Mouse (Mus musculus) forebrain, embryonic 16.5 days (tissue): ENCODE measurements around the gene Mtmr11. TPM values are rescaled to one million over a fixed set of nuclear protein-coding genes. Genes with fewer than 3 reads are reported as not detected.

Source experiments
- ATAC-seq: fragments of 200-750 bp; cut with Nextera tagmentation; 2 replicates; pipeline ENCODE4 v1.8.0; 2017; ENCODE audit warnings: mild to moderate bottlenecking, moderate library complexity
- H3K27ac ChIP-seq: fragments of 300-500 bp; sonication (generic); 2 replicates; pipeline ENCODE4 v1.5.1; 2014; ENCODE audit warnings: low read length, control low read depth
- H3K27me3 ChIP-seq: fragments of 300-500 bp; sonication (generic); replicated peaks from 2 replicates; pipeline ENCODE4 v1.6.1; 2014; ENCODE audit warnings: low read length; ENCODE audit not compliant: control insufficient read depth, insufficient read depth
- H3K36me3 ChIP-seq: fragments of 300-500 bp; sonication (generic); 2 replicates; pipeline ENCODE4 v1.6.1; 2014; ENCODE audit not compliant: control insufficient read depth, insufficient read depth
- H3K4me1 ChIP-seq: fragments of 300-500 bp; sonication (generic); replicated peaks from 2 replicates; pipeline ENCODE4 v1.6.1; 2014; ENCODE audit warnings: low read length; ENCODE audit not compliant: control insufficient read depth, insufficient read depth
- H3K4me2 ChIP-seq: fragments of 300-500 bp; sonication (generic); 2 replicates; pipeline ENCODE4 v1.6.1; 2014; ENCODE audit warnings: mild to moderate bottlenecking, low read length, control low read depth
- H3K4me3 ChIP-seq: fragments of 300-500 bp; sonication (generic); replicated peaks from 2 replicates; pipeline ENCODE4 v1.5.1; 2014; ENCODE audit warnings: mild to moderate bottlenecking, low read length, control low read depth
- H3K9ac ChIP-seq: fragments of 300-500 bp; sonication (generic); replicated peaks from 2 replicates; pipeline ENCODE4 v1.6.1; 2014; ENCODE audit warnings: low read depth, low read length, control low read depth
- H3K9me3 ChIP-seq: fragments of 300-500 bp; sonication (generic); 2 replicates; pipeline ENCODE4 v1.6.1; 2016; ENCODE audit warnings: low read length; ENCODE audit not compliant: control insufficient read depth
- WGBS: fragments of 180-500 bp; shearing (Covaris S2); extraction: QIAGEN DNeasy Blood & Tissue Kit; methylation state at CpG from one replicate; pipeline ENCODE4 v1.1.7; 2014; 5-methylcytosine and 5-hydroxymethylcytosine counted together
- polyA plus RNA-seq: library from polyadenylated mRNA; unstranded; fragments of >200 nt; fragmentation: Nextera tagmentation; extraction: Ambion mirVana; gene quantifications from 2 replicates; pipeline ENCODE4 v1.2.1, GENCODE M21; 2015

Mtmr11 gene
- polyA plus RNA-seq, 1 experiment from 2014 or later, result 7.8 TPM

DNA sequence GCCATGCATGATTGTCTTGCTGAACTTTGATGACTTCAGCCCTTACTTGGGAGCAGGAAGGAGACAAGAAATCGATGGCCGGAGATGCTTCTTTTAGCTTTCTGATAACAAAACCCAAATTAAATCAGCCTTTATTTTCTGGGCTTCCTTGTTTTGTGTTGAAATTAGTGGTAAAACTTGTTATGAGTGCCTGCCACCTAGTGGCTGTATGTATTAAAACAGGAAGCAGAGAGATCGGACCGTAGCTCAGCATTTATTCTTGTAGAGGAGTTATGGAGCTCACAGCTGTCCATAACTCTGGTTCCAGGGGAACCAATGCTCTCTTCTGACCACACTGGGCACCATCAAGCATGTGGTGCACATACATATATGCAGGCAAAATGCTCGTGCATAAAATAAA lies 13.9 kb upstream of the Mtmr11 start:
- Histone ChIP-seq H3K4me3 (no peak overlapping the region), H3K9me3 (no peaks in the 10 kb centered on the region), H3K36me3 (0 out of 2 replicates have a peak, but pooled peaks cover 3% of the 10 kb centered on the region), H3K27ac (no peak overlapping the region), H3K27me3 (no peaks in the 10 kb centered on the region), H3K4me2 (no peak overlapping the region), H3K4me1 (no peaks in the 10 kb centered on the region), H3K9ac (no peak overlapping the region; the same call in 1 of the 2 replicates)
- 13% methylated on average over 5 of the region's 5 CpGs for WGBS
- peak; percentile 54; the same call in 1 of the 2 replicates for ATAC-seq

- no peaks in the 10 kb centered on the region for H3K9me3 ChIP-seq
- H3K4me3 ChIP-seq, result no peak overlapping the region
- no peaks in the 10 kb centered on the region for H3K27me3 ChIP-seq
- no peak overlapping the region for H3K9ac ChIP-seq
- H3K27ac ChIP-seq, result no peak overlapping the region
- peaks cover 15% of the 10 kb centered on the region; the same call in 1 of the 2 replicates for H3K36me3 ChIP-seq
- no peak for ATAC-seq
- H3K4me1 ChIP-seq, result no peaks in the 10 kb centered on the region
- 91% methylated on average over 7 of the region's 7 CpGs for WGBS
- no peak overlapping the region for H3K4me2 ChIP-seq
Measured at GRCm38 (mm10) chr3:96151836-96152235, 10.0 kb upstream of the Mtmr11 start.

GRCm38 (mm10) chr3:96152611-96153010 lies 9.2 kb upstream of the Mtmr11 start:
- Histone ChIP-seq H3K36me3 (peaks cover 15% of the 10 kb centered on the region; the same call in 1 of the 2 replicates), H3K27ac (no peak overlapping the region), H3K9ac (no peak overlapping the region), H3K27me3 (no peaks in the 10 kb centered on the region), H3K4me1 (no peaks in the 10 kb centered on the region), H3K9me3 (no peaks in the 10 kb centered on the region), H3K4me2 (no peak overlapping the region), H3K4me3 (no peak overlapping the region)
- no peak for ATAC-seq
- WGBS, result 94% methylated on average over 5 of the region's 5 CpGs

GRCm38 (mm10) chr3:96155501-96155900 lies 6.3 kb upstream of the Mtmr11 start:
- Histone ChIP-seq H3K4me1 (peaks cover 3% of the 10 kb centered on the region; the same call in 1 of the 2 replicates), H3K4me2 (no peak overlapping the region), H3K36me3 (peaks cover 15% of the 10 kb centered on the region; the same call in 1 of the 2 replicates), H3K27ac (no peak overlapping the region), H3K4me3 (no peak overlapping the region), H3K27me3 (no peaks in the 10 kb centered on the region), H3K9ac (no peak overlapping the region), H3K9me3 (no peaks in the 10 kb centered on the region)
- ATAC-seq, result no peak
- WGBS, result 88% methylated on average over 8 of the region's 8 CpGs

GRCm38 (mm10) chr3:96159820-96160219 lies 2.0 kb upstream of the Mtmr11 start:
- no peak overlapping the region for H3K9ac ChIP-seq
- H3K4me3 ChIP-seq, result no peak overlapping the region
- peaks cover 2% of the 10 kb centered on the region; the same call in 1 of the 2 replicates for H3K36me3 ChIP-seq
- 86% methylated on average over 4 of the region's 4 CpGs for WGBS
- peaks cover 22% of the 10 kb centered on the region for H3K4me1 ChIP-seq
- ATAC-seq, result no peak
- H3K9me3 ChIP-seq, result no peaks in the 10 kb centered on the region
- no peak overlapping the region for H3K4me2 ChIP-seq
- H3K27ac ChIP-seq, result no peak overlapping the region
- H3K27me3 ChIP-seq, result no peaks in the 10 kb centered on the region

- Histone ChIP-seq H3K4me1 (peaks cover 22% of the 10 kb centered on the region), H3K27me3 (no peaks in the 10 kb centered on the region), H3K9ac (peak overlapping the region; percentile 56; the same call in 1 of the 2 replicates), H3K27ac (no peak overlapping the region), H3K36me3 (0 out of 2 replicates have a peak, but pooled peaks cover under 1% of the 10 kb centered on the region), H3K4me2 (peak overlapping the region; percentile 99), H3K4me3 (no peak overlapping the region), H3K9me3 (no peaks in the 10 kb centered on the region)
- no peak; the same call in 1 of the 2 replicates for ATAC-seq
- WGBS, result 48% methylated on average over 4 of the region's 4 CpGs
Measured at GRCm38 (mm10) chr3:96160222-96160802, 1.5 kb upstream of the Mtmr11 start.

DNA sequence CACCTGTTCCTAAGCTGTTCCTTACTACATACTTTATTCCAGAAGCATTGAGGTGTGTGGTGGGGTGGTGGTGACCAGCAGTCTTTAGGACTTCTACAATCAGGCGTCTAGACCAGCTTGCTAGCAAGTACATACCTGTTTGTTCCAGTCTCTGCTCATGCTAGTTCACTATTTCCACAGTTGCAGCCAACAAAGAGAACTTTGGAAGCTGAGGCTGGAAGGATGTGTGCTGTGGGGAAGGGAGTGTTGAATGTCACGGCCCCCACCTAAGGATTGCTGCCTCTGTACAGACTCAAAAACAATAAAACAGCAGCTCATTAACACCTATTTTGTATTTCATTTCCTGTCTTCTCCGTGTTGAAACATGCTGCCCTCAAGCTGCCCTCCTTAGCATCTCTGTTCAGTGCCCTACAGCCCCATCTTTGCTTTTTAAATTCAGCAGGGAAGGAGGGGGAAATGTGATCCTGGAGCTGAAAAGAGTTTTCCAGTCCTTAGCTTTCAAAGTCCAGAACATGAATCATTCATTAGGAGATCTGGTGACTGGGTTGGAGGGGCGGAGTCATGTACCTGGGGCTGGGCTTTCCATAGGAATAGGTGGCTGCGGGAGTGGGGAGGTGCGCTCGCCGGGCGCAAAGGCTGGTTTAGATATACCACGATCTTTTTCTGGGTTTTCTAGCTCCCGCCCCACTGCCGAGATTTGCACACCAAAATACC lies 844 bp upstream of the Mtmr11 start:
- Histone ChIP-seq H3K27me3 (no peaks in the 10 kb centered on the region), H3K9me3 (no peaks in the 10 kb centered on the region), H3K4me2 (peak overlapping the region; percentile 99), H3K27ac (peak overlapping the region; percentile 44), H3K9ac (peak overlapping the region; percentile 56), H3K36me3 (no peaks in the 10 kb centered on the region), H3K4me1 (peaks cover 22% of the 10 kb centered on the region), H3K4me3 (peak overlapping the region; percentile 51)
- peak; percentile 75 for ATAC-seq
- 2% methylated on average over 12 of the region's 12 CpGs for WGBS

DNA sequence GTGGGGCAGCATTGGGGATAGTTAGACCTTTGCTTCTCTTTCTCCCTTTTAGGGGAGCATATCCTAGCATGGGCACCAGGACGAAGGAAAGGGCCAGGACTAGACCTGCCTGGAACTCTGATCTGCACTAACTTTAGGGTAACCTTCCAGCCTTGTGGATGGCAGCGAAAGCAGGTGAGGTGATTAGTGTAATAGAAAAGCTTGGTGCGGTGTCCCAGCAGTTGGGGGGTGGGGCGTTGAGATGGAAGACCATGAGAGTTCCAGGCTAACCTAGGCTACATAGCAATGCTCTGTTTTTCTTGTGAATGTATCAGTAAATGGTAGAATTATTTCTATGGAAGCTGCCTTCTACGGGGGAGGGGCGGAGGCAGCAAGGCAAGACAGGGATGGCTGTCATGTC lies 1.2 kb downstream of the Mtmr11 start:
- 89% methylated on average over 6 of the region's 6 CpGs for WGBS
- Histone ChIP-seq H3K9me3 (no peaks in the 10 kb centered on the region), H3K9ac (no peak overlapping the region), H3K27me3 (no peaks in the 10 kb centered on the region), H3K4me2 (no peak overlapping the region), H3K36me3 (no peaks in the 10 kb centered on the region), H3K27ac (no peak overlapping the region), H3K4me1 (peaks cover 22% of the 10 kb centered on the region), H3K4me3 (no peak overlapping the region)
- ATAC-seq, result no peak

DNA sequence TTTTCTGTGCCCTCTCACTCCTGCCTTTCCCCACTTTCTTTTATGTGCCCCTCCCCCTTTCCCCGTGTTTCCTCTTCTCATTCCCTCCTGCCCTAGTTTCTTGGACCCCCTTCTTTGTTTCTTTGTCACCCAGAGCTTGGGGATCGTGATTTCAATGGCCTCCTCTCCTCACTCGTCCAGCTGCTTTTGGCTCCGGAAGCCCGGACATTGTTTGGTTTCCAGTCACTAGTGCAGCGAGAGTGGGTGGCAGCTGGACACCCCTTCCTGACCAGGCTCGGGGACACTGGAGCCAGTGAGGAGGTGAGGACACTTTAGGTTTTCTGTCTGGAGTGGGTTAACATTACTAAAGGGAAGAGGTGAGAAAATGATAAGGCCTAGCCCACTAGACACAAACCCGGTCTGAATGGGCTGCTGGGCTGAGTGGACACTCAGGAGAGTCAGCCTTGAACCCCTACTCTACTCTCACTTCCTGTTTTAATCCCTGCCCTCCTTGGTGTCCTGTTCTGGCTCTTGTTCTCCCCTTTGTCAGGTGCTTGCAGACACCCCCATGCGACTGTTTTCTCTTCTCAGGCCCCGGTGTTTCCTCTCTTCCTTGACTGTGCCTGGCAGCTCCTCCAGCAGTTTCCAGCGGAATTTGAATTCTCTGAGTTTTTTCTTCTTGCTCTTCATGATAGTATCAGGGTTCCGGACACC lies 6.8 kb downstream of the Mtmr11 start:
- H3K9me3 ChIP-seq, result no peaks in the 10 kb centered on the region
- no peak for ATAC-seq
- H3K27me3 ChIP-seq, result no peaks in the 10 kb centered on the region
- H3K36me3 ChIP-seq, result no peaks in the 10 kb centered on the region
- peaks cover 24% of the 10 kb centered on the region for H3K4me1 ChIP-seq
- WGBS, result 61% methylated on average over 12 of the region's 12 CpGs
- H3K9ac ChIP-seq, result no peak overlapping the region
- H3K4me2 ChIP-seq, result no peak overlapping the region
- no peak overlapping the region for H3K4me3 ChIP-seq
- H3K27ac ChIP-seq, result no peak overlapping the region
